Mouse (Mus musculus) hindbrain, embryonic 15.5 days (tissue): ENCODE measurements around the gene Tesc. TPM values are rescaled to one million over a fixed set of nuclear protein-coding genes. Genes with fewer than 3 reads are reported as not detected.

Experiments
- ATAC-seq: fragments of 200-750 bp; cut with Nextera tagmentation; 2 replicates; pipeline ENCODE4 v1.8.0; 2017; ENCODE audit warnings: low read depth, moderate number of reproducible peaks, moderate TSS enrichment; ENCODE audit not compliant: low FRiP score
- H3K27ac ChIP-seq: fragments of 300-500 bp; sonication (generic); replicated peaks from 2 replicates; pipeline ENCODE4 v1.5.1; 2015; ENCODE audit warnings: mild to moderate bottlenecking, inconsistent platforms
- H3K27me3 ChIP-seq: fragments of 300-500 bp; sonication (generic); 2 replicates; pipeline ENCODE4 v1.6.1; 2015; ENCODE audit warnings: control low read depth, inconsistent platforms
- H3K36me3 ChIP-seq: fragments of 300-500 bp; sonication (generic); 2 replicates; pipeline ENCODE4 v1.6.1; 2015; ENCODE audit warnings: control low read depth, inconsistent platforms
- H3K4me1 ChIP-seq: fragments of 300-500 bp; sonication (generic); replicated peaks from 2 replicates; pipeline ENCODE4 v1.6.1; 2015; ENCODE audit warnings: control low read depth, inconsistent platforms
- H3K4me2 ChIP-seq: fragments of 300-500 bp; sonication (generic); 2 replicates; pipeline ENCODE4 v1.6.1; 2015; ENCODE audit warnings: moderate library complexity, mild to moderate bottlenecking, inconsistent platforms
- H3K4me3 ChIP-seq: fragments of 300-500 bp; sonication (generic); 2 replicates; pipeline ENCODE4 v1.5.1; 2015; ENCODE audit warnings: mild to moderate bottlenecking, inconsistent platforms
- H3K9ac ChIP-seq: fragments of 300-500 bp; sonication (generic); 2 replicates; pipeline ENCODE4 v1.6.1; 2015; ENCODE audit warnings: inconsistent platforms
- H3K9me3 ChIP-seq: fragments of 300-500 bp; sonication (generic); 2 replicates; pipeline ENCODE4 v1.6.1; 2016; ENCODE audit warnings: control low read depth, inconsistent platforms
- WGBS: fragments of 180-500 bp; shearing (Covaris S2); methylation state at CpG from one replicate; pipeline ENCODE4 v1.1.7; 2015; 5-methylcytosine and 5-hydroxymethylcytosine counted together
- polyA plus RNA-seq: library from polyadenylated mRNA; unstranded; fragments of >200 nt; fragmentation: Nextera tagmentation; extraction: Ambion mirVana; gene quantifications from 2 replicates; pipeline ENCODE4 v1.2.1, GENCODE M21; 2015

Tesc gene
- polyA plus RNA-seq, 1 experiment from 2014 or later, result 2.9 TPM

DNA sequence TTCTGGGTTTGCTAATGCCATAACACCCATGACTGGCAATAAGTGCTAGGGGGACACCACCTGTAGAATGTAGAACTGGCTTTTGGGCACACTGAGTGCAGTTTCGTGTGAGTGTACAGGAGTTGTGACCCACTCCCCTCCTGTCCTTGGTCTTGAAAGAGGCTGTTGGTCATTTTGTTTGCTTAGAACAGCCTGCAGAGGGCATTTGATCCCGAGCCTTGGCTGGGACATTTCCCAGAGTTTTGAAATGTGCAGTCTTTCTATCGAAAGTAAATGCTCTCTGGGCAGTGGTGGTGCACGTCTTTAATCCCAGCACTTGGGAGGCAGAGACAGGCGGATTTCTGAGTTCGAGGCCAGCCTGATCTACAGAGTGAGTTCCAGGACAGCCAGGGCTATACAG is 31.6 kb upstream of the Tesc start:
- H3K27me3 ChIP-seq, result no peaks in the 10 kb centered on the region
- peaks cover 77% of the 10 kb centered on the region for H3K36me3 ChIP-seq
- no peaks in the 10 kb centered on the region for H3K9me3 ChIP-seq
- no peak for ATAC-seq
- no peak overlapping the region for H3K9ac ChIP-seq
- H3K4me3 ChIP-seq, result no peak overlapping the region
- WGBS, result 91% methylated on average over 6 of the region's 6 CpGs
- H3K4me2 ChIP-seq, result no peak overlapping the region
- H3K27ac ChIP-seq, result no peak overlapping the region
- H3K4me1 ChIP-seq, result no peaks in the 10 kb centered on the region

- Histone ChIP-seq H3K9me3 (no peaks in the 10 kb centered on the region), H3K4me3 (no peak overlapping the region), H3K27ac (no peak overlapping the region), H3K4me1 (no peaks in the 10 kb centered on the region), H3K9ac (no peak overlapping the region), H3K36me3 (peaks cover 74% of the 10 kb centered on the region), H3K27me3 (no peaks in the 10 kb centered on the region), H3K4me2 (no peak overlapping the region)
- no peak for ATAC-seq
- 91% methylated on average over 6 of the region's 6 CpGs for WGBS
These were observed 31.0 kb upstream of the Tesc start for GRCm38 (mm10) chr5:117996581-117996980.

GRCm38 (mm10) chr5:117997434-117997970 is 30.0 kb upstream of the Tesc start:
- ATAC-seq, result no peak
- Histone ChIP-seq H3K4me1 (no peaks in the 10 kb centered on the region), H3K27me3 (no peaks in the 10 kb centered on the region), H3K4me3 (no peak overlapping the region), H3K4me2 (no peak overlapping the region), H3K36me3 (peaks cover 71% of the 10 kb centered on the region), H3K27ac (no peak overlapping the region), H3K9ac (no peak overlapping the region), H3K9me3 (no peaks in the 10 kb centered on the region)
- 61% methylated on average over 10 of the region's 10 CpGs for WGBS

DNA sequence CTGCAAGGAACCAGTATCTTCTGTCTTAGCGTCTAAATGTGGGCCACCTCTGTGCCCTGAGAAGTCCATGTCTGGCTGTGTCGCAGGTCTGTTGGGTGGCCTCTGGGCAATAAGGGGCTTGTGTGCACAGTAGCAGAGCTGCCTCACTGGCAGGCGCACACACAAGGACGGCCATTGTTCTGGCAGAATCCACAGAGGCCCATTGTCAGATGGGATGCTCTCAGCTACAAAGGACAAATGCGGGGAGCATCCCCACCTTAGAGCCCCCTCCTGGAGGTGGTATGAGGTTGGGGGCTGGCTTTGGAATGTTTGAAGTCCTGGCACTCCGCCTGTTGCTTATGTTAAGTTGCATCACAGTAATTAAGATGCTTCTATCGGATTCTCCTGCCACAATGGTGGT is 28.5 kb upstream of the Tesc start:
- Histone ChIP-seq H3K4me1 (no peaks in the 10 kb centered on the region), H3K9me3 (no peaks in the 10 kb centered on the region), H3K27me3 (no peaks in the 10 kb centered on the region), H3K9ac (no peak overlapping the region), H3K4me3 (no peak overlapping the region), H3K27ac (no peak overlapping the region), H3K4me2 (no peak overlapping the region), H3K36me3 (peaks cover 75% of the 10 kb centered on the region)
- no peak for ATAC-seq
- WGBS, result 69% methylated on average over 7 of the region's 7 CpGs

GRCm38 (mm10) chr5:117999584-117999983 is 28.0 kb upstream of the Tesc start:
- Histone ChIP-seq H3K4me1 (no peaks in the 10 kb centered on the region), H3K9me3 (no peaks in the 10 kb centered on the region), H3K4me2 (no peak overlapping the region), H3K4me3 (no peak overlapping the region), H3K27ac (no peak overlapping the region), H3K27me3 (no peaks in the 10 kb centered on the region), H3K36me3 (peaks cover 73% of the 10 kb centered on the region), H3K9ac (no peak overlapping the region)
- ATAC-seq, result no peak
- WGBS, result 84% methylated on average over 11 of the region's 11 CpGs

GRCm38 (mm10) chr5:118002059-118002458 is 25.5 kb upstream of the Tesc start:
- Histone ChIP-seq H3K4me3 (no peak overlapping the region), H3K9ac (no peak overlapping the region), H3K27me3 (no peaks in the 10 kb centered on the region), H3K4me2 (no peak overlapping the region), H3K9me3 (no peaks in the 10 kb centered on the region), H3K27ac (no peak overlapping the region), H3K36me3 (peaks cover 67% of the 10 kb centered on the region), H3K4me1 (no peaks in the 10 kb centered on the region)
- 35% methylated on average over 9 of the region's 9 CpGs for WGBS
- peak; percentile 14; the same call in 1 of the 2 replicates for ATAC-seq

DNA sequence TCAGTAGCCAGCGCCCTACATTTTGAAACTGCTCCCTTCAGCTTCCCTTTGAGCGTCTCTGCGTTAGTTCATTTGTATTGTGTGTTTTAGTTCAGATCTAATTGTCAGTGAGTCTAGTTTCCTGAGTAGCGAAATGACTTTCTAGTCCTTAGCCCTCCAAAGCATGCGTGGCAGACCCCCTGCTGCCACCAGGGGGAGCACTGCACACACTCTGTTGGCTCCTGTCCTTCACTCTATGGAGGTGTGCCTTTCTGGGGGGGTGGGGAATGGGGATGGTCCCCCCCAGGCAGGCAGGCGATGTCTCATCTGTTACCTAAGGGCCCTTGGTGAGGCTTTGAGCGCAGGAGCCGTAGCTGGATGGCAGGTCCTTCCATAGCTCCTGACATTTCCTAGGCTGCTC is 22.9 kb upstream of the Tesc start:
- ATAC-seq, result no peak
- 77% methylated on average over 8 of the region's 8 CpGs for WGBS
- no peak overlapping the region for H3K4me2 ChIP-seq
- no peaks in the 10 kb centered on the region for H3K27me3 ChIP-seq
- H3K36me3 ChIP-seq, result peaks cover 65% of the 10 kb centered on the region
- H3K4me1 ChIP-seq, result no peaks in the 10 kb centered on the region
- H3K9ac ChIP-seq, result no peak overlapping the region
- no peaks in the 10 kb centered on the region for H3K9me3 ChIP-seq
- H3K27ac ChIP-seq, result no peak overlapping the region
- no peak overlapping the region for H3K4me3 ChIP-seq

GRCm38 (mm10) chr5:118005728-118006127 is 21.8 kb upstream of the Tesc start:
- Histone ChIP-seq H3K4me2 (no peak overlapping the region), H3K4me3 (no peak overlapping the region), H3K36me3 (peaks cover 57% of the 10 kb centered on the region), H3K4me1 (no peaks in the 10 kb centered on the region; the same call in 1 of the 2 replicates), H3K9ac (no peak overlapping the region), H3K27ac (no peak overlapping the region), H3K27me3 (no peaks in the 10 kb centered on the region), H3K9me3 (no peaks in the 10 kb centered on the region)
- ATAC-seq, result no peak
- WGBS, result 90% methylated on average over 1 of the region's 1 CpGs

GRCm38 (mm10) chr5:118008344-118008743 is 19.2 kb upstream of the Tesc start:
- H3K36me3 ChIP-seq, result peaks cover 39% of the 10 kb centered on the region
- no peak overlapping the region for H3K4me2 ChIP-seq
- WGBS, result 91% methylated on average over 13 of the region's 13 CpGs
- no peak overlapping the region for H3K4me3 ChIP-seq
- no peaks in the 10 kb centered on the region for H3K27me3 ChIP-seq
- H3K9ac ChIP-seq, result no peak overlapping the region
- H3K4me1 ChIP-seq, result no peaks in the 10 kb centered on the region; the same call in 1 of the 2 replicates
- no peaks in the 10 kb centered on the region for H3K9me3 ChIP-seq
- no peak for ATAC-seq
- no peak overlapping the region for H3K27ac ChIP-seq

- Histone ChIP-seq H3K27ac (no peak overlapping the region; the same call in 1 of the 2 replicates), H3K36me3 (peaks cover 21% of the 10 kb centered on the region), H3K9me3 (no peaks in the 10 kb centered on the region), H3K4me1 (peaks cover 10% of the 10 kb centered on the region), H3K9ac (no peak overlapping the region), H3K4me2 (no peak overlapping the region), H3K4me3 (no peak overlapping the region), H3K27me3 (no peaks in the 10 kb centered on the region)
- 92% methylated on average over 7 of the region's 7 CpGs for WGBS
- ATAC-seq, result no peak
These were observed 16.7 kb upstream of the Tesc start for GRCm38 (mm10) chr5:118010872-118011271.

DNA sequence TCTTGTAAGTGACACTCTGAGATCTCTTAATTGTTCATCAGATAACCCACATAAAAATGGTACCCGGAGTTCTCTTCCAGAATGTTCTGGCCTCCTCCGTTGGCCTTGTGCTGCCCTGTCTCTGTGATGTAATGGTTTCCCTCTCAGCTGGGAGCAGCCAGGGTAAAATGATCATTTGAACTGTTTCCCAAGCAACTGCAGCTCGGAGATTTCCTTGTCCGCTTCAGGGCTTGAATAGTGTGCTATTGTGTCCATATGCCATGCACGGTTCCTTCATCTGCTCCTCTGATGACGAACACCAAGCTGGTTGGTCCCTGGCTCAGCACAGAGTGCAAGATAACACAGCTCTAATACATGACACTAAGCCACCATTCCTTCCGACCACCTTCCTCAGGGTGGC is 15.7 kb upstream of the Tesc start:
- 54% methylated on average over 7 of the region's 7 CpGs for WGBS
- Histone ChIP-seq H3K27me3 (no peaks in the 10 kb centered on the region), H3K9ac (no peak overlapping the region), H3K4me3 (no peak overlapping the region), H3K4me1 (peaks cover 10% of the 10 kb centered on the region), H3K27ac (no peak overlapping the region; the same call in 1 of the 2 replicates), H3K4me2 (no peak overlapping the region), H3K9me3 (no peaks in the 10 kb centered on the region), H3K36me3 (peaks cover 21% of the 10 kb centered on the region)
- ATAC-seq, result no peak

GRCm38 (mm10) chr5:118015028-118015427 is 12.5 kb upstream of the Tesc start:
- H3K9ac ChIP-seq, result no peak overlapping the region
- 15% methylated on average over 12 of the region's 12 CpGs for WGBS
- no peak for ATAC-seq
- H3K36me3 ChIP-seq, result no peaks in the 10 kb centered on the region; the same call in 1 of the 2 replicates
- no peak overlapping the region for H3K4me2 ChIP-seq
- H3K27me3 ChIP-seq, result no peaks in the 10 kb centered on the region
- H3K4me3 ChIP-seq, result no peak overlapping the region
- peaks cover 10% of the 10 kb centered on the region for H3K4me1 ChIP-seq
- H3K9me3 ChIP-seq, result no peaks in the 10 kb centered on the region
- H3K27ac ChIP-seq, result no peak overlapping the region

GRCm38 (mm10) chr5:118015669-118016068 is 11.9 kb upstream of the Tesc start:
- Histone ChIP-seq H3K27ac (no peak overlapping the region), H3K27me3 (no peaks in the 10 kb centered on the region), H3K36me3 (no peaks in the 10 kb centered on the region), H3K9ac (no peak overlapping the region), H3K9me3 (no peaks in the 10 kb centered on the region), H3K4me1 (peaks cover 10% of the 10 kb centered on the region), H3K4me3 (no peak overlapping the region), H3K4me2 (no peak overlapping the region)
- 86% methylated on average over 2 of the region's 2 CpGs for WGBS
- no peak for ATAC-seq
